Mouse (Mus musculus) urinary bladder, postnatal 10 days (tissue): Measurements from ENCODE around the gene Ppbp.

Experiments
- DNase-seq: peaks from one replicate; pipeline ENCODE4 v3.0.0; 2022; ENCODE audit warnings: low spot score

Gene Ppbp

DNA sequence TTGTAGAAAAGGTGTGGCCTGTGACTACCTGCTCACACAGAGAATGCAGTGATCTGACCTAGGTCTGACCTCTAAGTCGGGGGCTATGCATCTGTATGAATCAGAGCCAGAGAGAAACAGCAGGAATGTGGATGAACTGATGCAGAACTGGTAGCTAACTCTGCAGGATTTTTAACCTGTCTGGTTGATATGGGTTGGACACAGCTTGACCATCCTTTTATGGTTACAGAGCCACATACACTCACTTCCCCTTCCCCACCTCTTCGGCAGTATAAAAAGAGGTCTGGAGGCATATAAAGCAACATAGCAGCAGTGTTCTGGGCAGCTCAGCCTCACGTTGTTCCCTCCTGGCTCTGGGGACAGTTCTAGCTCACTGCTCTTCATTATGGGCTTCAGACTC lies at the start of gene Ppbp:
Gene Ppbp (plus strand): TSS at position 301 of the 400 bp plus-strand sequence.
- no peak for DNase-seq

DNA sequence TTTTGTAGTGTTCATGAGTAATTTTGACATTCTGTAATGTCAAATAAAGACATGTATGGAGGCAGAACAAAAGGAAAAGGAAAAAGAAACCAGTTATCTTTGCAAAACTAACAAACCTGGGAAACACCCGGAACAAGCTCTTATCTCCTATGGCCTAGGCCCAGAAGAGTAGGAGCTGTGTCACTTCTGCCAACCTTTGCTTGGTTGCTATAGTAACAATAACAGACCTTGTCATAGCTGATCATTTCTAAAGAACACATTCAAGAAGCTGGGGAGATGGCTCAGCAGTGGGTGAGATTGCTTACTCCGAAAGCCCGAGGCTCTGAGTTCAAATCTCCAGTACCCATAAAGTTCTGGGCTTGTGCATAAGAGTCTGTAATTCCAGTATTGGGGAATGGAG lies 45.7 kb upstream of the Ppbp start:
- no peak for DNase-seq

DNA sequence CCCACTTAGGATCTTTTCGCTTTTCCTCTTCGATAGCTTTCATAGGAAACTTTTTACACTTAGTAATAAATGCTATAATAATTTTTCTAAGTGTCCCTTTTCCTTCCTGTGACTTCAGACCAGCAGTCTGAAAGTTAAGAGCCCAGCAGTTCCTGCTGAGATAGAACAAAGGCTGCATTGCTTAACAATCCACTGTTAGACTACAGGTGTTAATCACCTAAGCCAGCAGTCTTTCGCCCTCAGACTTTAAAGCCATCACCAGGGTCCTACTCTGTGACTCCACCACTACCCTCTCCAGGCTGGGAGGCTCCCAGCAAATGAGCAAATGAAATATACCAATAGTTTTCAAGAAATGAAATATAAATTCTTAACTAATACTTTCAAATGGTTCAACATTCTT lies 40.1 kb upstream of the Ppbp start:
- no peak for DNase-seq

DNA sequence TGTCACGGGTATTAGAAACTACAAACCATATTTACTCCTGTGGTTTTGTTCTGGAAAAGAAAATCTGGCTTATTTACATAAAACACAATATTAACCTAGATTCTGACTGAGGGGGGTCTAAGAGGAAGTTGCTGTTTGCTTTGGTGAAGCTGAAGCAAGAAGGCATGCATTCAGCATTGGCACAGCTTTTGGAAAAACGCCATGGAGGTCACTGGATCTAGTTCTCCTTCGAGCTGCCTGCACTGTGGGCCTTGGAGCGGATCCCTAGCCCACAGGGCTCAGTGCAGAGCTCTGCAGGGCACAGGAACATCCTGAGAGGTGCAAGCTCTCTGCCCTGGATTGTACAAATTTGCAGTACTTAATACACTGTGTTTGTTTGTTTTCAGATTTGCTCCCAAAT lies 36.8 kb upstream of the Ppbp start:
- no peak for DNase-seq

DNA sequence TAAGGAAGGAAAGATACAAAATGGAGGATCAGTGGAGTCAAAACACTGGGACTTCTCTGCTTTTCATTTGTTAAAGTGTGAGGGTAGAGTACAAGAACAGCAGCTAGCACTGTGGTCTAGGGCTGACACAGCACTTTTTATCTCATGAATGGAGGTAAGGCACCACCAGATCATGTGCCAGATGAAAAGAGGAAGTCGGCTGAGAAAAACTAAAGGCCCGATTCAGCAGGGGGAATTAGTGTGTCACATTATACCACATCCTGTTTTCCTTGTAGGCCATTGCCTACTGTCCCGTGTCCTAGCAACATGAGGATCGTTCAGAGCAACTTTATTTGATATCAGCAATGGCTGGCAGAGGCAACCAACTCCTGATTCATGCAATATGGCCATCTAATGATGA lies 26.3 kb upstream of the Ppbp start:
- no peak for DNase-seq

DNA sequence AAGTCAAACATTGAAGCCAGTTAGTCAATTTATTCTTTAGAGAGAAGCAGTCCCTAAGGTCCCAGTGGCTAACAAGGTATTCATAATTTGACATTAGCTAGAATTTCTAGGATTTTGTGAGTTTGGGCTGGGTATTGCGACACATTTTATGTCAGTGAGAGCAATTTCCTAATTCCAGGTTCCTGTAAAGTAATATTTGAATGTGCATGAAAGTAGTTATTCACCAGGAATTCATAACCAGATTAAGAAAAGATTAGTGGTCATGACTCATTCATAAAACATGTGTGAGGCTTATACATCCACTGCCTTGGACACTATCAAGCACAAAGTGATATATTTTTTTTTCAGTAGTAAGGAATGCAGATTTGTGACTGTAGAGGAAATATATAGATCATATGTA lies 14.4 kb upstream of the Ppbp start:
- no peak for DNase-seq

DNA sequence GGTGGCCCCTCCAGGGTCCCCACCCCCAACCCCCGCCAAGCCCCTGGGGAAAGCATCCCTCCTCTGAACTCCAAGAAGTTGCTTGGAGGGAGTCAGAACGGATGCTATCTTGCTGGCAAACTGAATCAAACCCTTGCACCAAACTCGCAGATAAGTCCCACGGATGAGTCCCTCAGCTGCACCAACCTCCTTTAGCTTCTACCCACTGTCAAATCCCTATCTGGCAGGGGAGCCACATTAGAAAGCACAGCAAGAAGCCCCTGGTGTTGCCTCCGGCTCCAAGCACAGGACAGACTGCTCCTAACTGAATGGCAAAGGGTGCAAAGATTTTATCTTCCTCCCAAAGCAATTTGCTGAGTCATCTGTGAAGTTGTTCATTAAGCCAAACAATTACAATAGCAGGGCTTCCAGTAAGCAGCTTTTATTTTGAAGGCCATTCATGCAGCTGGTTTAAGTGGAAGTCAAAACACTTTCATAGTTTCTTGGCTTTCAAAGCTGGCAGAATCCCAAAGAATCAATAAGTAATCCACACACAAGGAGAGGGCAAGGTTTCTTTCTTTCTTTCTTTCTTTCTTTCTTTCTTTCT lies 10.2 kb upstream of the Ppbp start:
- no peak for DNase-seq

DNA sequence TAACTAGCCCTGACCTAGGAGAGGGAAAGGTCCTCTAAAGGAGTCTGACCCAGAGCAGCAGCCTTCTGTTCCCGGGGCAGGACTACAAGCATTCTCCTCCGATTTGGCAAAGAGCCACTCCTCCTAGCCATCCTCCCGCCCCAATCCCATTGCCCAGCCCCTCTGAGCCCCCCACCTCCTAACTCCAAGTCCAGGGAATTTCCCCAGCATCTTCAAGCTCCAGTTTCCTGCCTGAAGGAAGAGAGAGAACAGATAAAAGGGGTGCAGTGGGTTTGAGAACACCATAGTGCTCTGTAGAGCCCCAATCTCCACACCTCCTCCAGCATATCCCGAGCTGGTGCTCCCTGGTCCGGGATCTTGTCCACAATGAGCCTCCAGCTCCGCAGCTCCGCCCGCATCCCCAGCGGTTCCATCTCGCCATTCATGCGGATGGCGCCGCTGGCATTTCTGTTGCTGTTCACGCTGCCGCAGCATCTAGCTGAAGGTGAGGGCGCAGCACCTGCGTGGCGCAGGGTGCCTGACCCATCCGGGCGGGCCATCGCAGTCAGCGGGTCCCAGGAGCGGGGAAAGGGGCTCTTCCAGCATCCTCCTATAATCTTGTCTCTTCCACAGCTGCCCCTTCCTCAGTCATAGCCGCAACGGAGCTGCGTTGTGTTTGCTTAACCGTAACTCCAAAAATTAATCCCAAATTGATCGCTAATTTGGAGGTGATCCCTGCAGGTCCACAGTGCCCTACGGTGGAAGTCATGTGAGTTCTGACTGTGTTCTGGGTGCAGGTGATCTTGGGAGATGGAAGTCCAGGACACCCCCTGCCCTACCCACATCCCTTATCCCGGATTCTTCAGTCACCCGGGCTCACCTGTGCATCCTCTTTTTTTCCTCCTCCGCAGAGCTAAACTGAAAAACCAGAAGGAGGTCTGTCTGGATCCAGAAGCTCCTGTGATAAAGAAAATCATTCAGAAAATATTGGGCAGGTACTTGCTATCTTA lies 8.9 kb upstream of the Ppbp start, which contains the start of gene Cxcl5:
Gene Cxcl5 (plus strand): TSS at position 284 of the 989 bp plus-strand sequence.
- no peak for DNase-seq

DNA sequence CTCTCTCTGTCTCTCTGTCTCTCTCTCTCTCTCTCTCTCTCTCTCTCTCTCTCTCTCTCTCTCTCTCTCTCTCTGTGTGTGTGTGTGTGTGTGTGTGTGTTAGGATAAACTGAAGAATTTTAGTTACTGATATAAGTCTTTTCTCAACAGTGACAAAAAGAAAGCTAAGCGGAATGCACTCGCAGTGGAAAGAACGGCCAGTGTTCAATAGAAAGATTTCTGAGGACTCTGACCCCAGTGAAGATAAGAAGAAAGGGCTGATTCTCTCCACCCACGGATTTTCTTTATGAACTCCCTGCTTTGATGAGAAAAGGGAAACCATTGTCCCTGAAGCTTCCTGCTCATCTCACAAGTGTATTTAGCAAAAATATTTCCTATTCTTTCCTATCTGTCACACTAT lies 8.0 kb upstream of the Ppbp start:
- DNase-seq, result no peak

DNA sequence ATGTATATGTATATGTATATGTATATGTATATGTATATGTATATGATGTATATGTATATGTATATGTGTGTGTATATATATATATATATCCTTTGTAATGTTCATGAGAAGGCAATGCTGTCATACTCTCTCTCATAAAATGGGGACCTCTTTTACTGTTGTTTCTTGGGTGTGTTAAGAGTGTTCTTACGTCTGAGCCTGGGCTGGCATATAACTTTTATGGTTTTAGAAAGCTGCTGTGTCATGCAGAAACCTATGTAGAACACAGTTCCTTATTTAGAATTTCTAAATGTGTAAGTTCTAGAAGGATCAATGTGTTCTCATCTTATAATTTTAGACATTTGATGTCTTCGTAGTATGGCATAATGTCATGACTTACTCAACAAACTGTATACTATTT lies 7.5 kb upstream of the Ppbp start:
- DNase-seq, result no peak

DNA sequence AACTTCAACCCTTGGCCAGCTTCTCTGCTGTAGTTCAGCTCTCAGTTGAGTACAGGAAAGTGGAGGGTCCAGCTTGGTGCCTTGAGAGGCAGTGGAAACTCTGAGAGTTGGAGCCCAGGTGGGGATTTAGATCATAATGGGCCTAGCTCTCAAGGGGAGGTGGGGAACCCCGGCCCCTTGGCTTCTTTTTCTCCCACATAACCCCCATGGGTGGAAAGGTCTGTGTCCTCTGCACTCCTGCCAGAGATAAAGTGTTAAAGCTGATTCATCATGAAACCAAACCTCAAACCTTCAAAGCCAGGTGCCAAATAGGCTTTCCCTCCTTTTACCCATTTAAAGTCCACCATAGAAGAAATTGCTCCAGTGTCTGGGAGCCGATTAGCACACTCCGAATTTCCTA lies 6.5 kb upstream of the Ppbp start:
- no peak for DNase-seq

DNA sequence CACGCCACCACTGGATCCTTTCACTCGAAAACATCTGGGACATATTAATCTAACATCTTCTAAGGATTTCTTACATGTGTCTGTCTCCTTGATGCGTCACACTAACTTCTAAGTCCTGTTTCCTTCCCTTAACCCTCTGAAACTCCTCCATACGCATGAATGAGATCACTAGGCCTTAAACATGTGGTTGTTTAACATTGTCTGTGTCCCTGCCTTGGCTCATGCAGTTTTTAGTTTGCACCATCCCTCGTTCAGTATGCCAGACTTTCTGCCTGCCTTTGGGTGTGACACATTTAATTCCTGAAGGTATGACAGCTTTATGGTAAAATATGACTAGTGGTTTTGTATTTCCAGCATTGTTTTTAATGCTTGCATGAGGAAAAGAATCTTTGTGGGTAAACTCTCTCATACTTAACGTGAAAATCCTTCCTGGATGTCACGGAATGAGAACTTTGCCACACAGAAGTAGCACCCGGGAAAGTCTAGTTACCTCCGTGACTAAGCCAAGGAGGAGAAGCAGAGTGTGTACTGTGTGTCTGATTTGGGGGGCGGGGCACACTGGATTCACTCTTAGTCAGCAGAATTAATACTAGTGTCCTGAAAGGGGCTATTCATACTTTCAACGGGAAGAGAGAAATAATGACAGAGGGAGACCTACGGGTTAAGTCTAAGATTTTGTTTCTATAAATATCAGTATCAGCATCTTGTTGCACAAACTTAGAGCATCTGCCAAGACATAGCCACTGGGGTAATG lies 4.2 kb upstream of the Ppbp start:
- DNase-seq, result no peak

DNA sequence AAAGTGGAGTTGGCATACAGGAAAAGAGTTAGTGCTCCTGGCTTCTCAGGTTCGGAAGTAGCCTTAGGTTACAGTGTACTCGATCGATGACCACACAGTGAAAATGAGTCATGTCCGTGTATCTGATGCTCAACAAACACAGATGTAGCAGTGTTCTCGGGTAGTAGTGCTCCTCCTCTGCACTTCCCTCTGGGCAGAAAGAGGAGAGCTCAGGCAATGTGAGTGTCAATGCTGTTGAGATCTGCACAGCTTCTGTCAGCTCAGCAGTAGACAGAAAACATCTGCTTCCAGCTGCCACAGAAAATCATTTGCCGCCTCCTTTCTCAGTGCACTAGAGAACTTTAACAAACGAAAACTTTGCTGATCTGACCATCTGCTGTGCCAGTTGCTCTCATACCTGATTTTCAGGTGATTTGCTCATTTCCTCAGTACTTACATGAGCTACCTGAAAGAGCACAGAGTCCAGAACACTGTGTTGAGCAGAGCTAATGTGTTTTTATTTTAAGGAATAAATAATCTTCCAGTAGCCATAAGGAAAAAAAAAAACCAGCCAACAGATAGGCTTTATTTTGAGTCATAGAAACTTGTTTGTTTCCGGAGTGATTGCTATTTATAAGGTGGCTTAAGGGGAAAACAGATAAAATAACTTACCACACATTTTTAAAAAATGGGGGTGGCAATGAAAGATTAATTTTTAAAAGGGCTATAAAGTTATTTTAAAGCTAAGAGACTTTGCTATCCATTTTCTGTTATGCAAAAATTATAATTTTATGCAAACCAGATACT lies 2.3 kb upstream of the Ppbp start:
- DNase-seq, result no peak

DNA sequence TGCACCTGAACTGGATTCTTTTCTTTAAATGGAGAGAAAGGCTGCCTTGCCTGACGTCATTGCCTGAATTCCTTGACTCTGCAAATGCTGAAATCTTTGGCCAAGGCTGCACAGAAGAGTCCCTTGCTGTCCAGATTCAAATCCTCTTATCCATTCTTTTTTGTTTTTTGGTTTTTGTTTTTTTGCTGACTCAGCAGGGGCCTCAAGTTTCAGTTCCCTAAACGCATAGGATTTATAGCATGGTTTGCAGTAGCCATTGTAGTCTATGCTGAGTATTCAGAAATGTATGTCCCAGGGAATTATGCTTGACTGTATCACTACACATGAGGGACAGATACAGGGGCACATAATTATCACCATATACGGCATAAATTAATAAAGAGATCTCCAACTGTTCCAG lies 3.1 kb downstream of the Ppbp start:
- no peak for DNase-seq

DNA sequence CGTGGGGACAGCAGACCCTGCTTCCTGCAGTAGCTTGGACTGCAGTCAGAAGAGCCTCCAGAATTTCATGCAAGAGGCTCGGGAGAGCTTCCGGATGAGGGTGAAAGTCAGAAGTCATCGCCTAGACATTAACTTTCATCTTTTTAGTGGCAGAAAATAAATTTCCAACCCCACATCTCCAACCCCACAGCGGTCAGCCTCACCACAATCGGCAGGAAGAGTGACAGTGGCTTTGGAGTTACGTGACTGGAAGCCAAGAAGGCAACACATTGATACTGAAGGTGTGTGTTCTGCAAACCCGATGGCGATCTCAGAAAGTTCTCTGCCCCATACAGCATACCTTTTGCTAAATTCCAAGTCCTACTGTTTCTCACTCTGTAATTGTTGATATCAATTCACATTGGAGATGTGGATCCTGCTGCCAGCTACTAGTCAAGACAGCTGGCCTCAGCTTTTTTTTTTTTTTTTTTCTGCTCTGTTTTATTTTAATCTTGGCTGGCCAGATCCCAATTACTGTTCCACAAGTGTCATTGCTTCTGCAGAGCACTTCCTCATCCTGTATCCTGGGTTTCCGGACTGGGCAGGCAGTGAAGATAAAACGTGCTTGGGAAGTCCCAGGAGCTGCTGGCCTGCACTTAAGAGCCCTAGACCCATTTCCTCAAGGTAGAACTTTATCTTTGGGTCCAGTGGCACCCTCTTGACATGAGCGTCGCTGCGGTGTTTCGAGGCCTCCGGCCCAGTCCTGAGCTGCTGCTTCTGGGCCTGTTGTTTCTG lies 3.7 kb downstream of the Ppbp start, which contains the start of gene Pf4:
Gene Pf4 (plus strand): TSS at position 556 of the 774 bp plus-strand sequence.
- DNase-seq, result no peak

DNA sequence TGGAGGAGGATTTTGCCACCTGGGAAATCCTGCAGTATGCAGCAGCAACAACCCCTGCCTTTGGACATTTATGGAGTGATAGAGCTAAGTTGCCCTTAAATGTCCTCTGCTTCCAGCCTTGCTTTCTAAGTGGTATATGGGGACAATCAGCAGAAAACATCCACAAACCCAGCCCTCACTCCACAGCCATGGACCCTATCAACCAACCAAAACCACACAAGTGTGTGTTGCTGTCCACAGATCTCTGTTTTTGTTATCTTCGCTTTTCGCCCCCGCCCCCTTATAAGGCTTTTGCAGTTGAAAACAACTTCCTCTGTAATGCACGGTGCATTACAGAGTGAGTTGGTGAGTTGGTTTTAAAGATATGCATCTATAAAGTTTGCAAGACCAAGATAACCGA lies 7.2 kb downstream of the Ppbp start:
- DNase-seq, result no peak

DNA sequence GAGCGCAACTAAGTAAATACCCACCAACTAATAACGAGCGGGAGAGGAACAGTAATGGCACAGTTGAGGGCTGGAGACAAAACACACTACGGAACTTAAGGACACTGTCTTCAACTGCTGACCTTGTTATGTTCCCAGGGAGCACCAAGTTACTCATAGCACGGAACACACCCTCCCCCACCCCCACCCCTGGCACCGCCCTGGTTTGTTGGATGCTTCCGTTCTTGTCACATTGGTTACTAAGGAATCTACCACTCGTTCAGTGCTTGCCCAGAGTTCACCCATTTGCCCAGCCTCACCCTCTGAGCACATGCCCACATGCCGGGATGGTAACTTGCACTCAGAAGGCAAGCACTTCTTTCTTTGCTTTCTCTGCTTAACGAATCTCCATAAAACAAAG lies 9.3 kb downstream of the Ppbp start:
- DNase-seq, result no peak

DNA sequence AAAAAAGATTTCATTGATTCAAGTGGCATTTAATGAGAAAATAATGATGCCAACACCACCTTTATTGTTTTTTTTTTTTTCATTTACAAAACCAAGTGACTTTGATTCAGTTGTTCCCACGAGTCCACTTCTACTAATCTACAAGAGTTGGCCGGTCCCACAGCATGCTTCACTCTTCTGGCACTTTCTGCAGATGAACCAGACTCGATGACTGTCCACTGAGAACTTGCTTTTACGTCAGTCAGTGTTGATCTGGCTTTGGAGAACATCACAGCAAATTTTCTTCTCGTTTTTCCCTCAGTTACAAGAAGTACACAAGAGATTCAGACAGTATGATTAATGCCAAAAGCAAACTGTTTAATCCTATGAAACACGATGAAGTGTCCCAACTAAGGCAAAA lies 10.5 kb downstream of the Ppbp start:
- no peak for DNase-seq

DNA sequence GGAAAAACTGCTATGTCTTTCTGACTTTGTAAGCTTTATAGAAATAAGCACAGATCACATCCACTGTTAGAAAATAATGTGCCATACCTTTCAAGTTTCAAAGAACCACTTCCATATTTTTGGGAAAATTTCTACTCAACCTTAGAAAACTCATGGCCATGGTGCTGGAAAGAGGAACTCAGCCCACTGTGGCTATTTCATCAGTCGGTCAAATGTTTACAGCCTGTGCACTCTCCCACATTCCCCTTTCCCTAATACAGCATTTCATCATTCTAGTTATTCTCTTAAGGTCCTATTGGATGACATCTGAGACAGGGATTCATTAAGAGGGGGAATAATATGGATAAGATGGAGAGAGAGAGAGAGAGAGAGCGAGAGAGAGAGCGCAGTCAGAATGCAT lies 15.4 kb downstream of the Ppbp start:
- DNase-seq, result no peak

DNA sequence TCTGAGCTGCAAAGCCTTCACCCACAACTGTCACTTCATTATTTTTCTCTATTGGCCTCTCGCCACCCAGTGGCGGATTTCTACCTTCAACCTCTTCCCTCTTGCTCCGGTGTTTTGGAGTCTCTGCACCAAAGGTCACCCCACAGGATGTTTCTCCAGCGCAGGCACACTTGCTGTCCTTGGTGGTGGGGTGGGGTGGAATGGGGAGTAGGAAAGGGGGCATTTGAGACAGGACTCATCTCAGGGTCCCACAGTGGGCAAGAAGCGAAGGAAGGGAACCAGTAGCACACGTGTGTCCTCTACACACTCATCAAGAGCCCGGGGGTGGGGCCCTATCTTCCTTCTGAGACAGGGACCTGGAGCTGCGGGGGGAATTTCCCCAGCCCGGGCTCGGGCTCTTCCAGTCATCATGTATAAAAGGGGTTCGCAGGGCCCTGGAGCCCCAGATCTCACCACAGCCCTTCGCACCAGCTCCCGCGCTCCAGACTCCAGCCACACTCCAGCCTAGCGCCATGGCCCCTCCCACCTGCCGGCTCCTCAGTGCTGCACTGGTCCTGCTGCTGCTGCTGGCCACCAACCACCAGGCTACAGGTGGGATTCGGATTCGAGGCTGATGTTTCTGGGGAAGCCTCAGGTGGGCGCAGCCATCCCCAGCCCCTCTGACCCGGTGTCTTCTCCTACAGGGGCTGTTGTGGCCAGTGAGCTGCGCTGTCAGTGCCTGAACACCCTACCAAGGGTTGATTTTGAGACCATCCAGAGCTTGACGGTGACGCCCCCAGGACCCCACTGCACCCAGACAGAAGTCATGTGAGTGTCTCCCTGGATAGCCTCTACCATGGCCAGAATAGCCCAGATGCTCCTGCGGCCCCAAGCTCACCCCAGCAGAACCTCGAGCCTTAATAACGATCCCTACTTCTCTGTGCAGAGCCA lies 17.6 kb downstream of the Ppbp start, which contains the start of gene Cxcl3:
Gene Cxcl3 (plus strand): TSS at position 445 of the 930 bp plus-strand sequence.
- DNase-seq, result no peak
